Mouse (Mus musculus) liver, postnatal 0 days (tissue): Measurements from ENCODE around the gene P4ha3. TPM values are rescaled to one million over a fixed set of nuclear protein-coding genes. Genes with fewer than 3 reads are reported as not detected.
"Not testable (repeated sequence)": the region's sequence is repeated elsewhere in the genome, so short reads cannot be mapped to it uniquely, and the experiment has no call there.

ENCODE experiments used
- ATAC-seq: fragments of 200-750 bp; cut with Nextera tagmentation; 2 replicates; pipeline ENCODE4 v1.8.0; 2017; ENCODE audit warnings: mild to moderate bottlenecking, moderate library complexity
- DNase-seq: peaks from one replicate; pipeline ENCODE4 v3.0.0-alpha.2; 2016
- H3K27ac ChIP-seq: fragments of 300-500 bp; sonication (generic); 2 replicates; pipeline ENCODE4 v1.5.1; 2014; ENCODE audit warnings: antibody characterized with exemption, moderate library complexity, mild to moderate bottlenecking, low read depth
- H3K27me3 ChIP-seq: fragments of 300-500 bp; sonication (generic); 2 replicates; pipeline ENCODE4 v1.6.1; 2014; ENCODE audit warnings: low read length, control low read depth, mixed read lengths; ENCODE audit not compliant: insufficient read depth
- H3K36me3 ChIP-seq: fragments of 300-500 bp; sonication (generic); replicated peaks from 2 replicates; pipeline ENCODE4 v1.6.1; 2014; ENCODE audit warnings: mild to moderate bottlenecking, control low read depth, low read length, moderate library complexity, mixed read lengths; ENCODE audit not compliant: insufficient read depth
- H3K4me1 ChIP-seq: fragments of 300-500 bp; sonication (generic); 2 replicates; pipeline ENCODE4 v1.6.1; 2014; ENCODE audit warnings: antibody characterized with exemption, mild to moderate bottlenecking, control low read depth; ENCODE audit not compliant: insufficient read depth
- H3K4me2 ChIP-seq: fragments of 300-500 bp; sonication (generic); 2 replicates; pipeline ENCODE4 v1.6.1; 2014; ENCODE audit warnings: low read depth, mild to moderate bottlenecking, low read length, moderate library complexity, mixed read lengths
- H3K4me3 ChIP-seq: fragments of 300-500 bp; sonication (generic); 2 replicates; pipeline ENCODE4 v1.5.1; 2014; ENCODE audit warnings: low read depth, low read length
- H3K9ac ChIP-seq: fragments of 300-500 bp; sonication (generic); replicated peaks from 2 replicates; pipeline ENCODE4 v1.6.1; 2014; ENCODE audit warnings: mild to moderate bottlenecking, moderate library complexity
- H3K9me3 ChIP-seq: fragments of 300-500 bp; sonication (generic); 2 replicates; pipeline ENCODE4 v1.6.1; 2016; ENCODE audit warnings: mild to moderate bottlenecking, control low read depth, low read length, mixed read lengths
- CTCF ChIP-seq: sonication (generic); IDR thresholded peaks from 2 replicates; pipeline ENCODE4 v1.5.1; 2016; ENCODE audit warnings: antibody characterized with exemption, low read depth
- EP300 ChIP-seq: IDR thresholded peaks from 2 replicates; pipeline ENCODE4 v1.6.1; 2016; ENCODE audit warnings: antibody characterized with exemption, low read depth, mild to moderate bottlenecking
- WGBS: fragments of 180-500 bp; shearing (Covaris S2); extraction: QIAGEN DNeasy Blood & Tissue Kit; methylation state at CpG from one replicate; pipeline ENCODE4 v1.1.7; 2014; ENCODE audit not compliant: insufficient replicate concordance; 5-methylcytosine and 5-hydroxymethylcytosine counted together
- polyA plus RNA-seq: library from polyadenylated mRNA; unstranded; fragments of >200 nt; fragmentation: Nextera tagmentation; extraction: Ambion mirVana; gene quantifications from 2 replicates; pipeline ENCODE4 v1.2.1, GENCODE M21; 2015

The P4ha3 gene
- polyA plus RNA-seq, 1 experiment from 2014 or later, result 0.27 TPM

GRCm38 (mm10) chr7:100250667-100251066 is 34.7 kb upstream of the P4ha3 start:
- H3K4me2 ChIP-seq, result no peak overlapping the region
- ATAC-seq (no peak), DNase-seq (no peak)
- H3K4me1 ChIP-seq, result no peaks in the 10 kb centered on the region
- WGBS, result 88% methylated on average over 5 of the region's 5 CpGs
- H3K9ac ChIP-seq, result no peak overlapping the region
- no peak overlapping the region for H3K4me3 ChIP-seq
- TF ChIP-seq EP300, result no peak
- no peak for TF ChIP-seq CTCF
- H3K27me3 ChIP-seq, result no peaks in the 10 kb centered on the region
- no peaks in the 10 kb centered on the region for H3K9me3 ChIP-seq
- no peak overlapping the region for H3K27ac ChIP-seq
- H3K36me3 ChIP-seq, result peaks cover 8% of the 10 kb centered on the region; the same call in 1 of the 2 replicates

- Histone ChIP-seq H3K27ac (no peak overlapping the region), H3K4me1 (no peaks in the 10 kb centered on the region), H3K36me3 (no peaks in the 10 kb centered on the region), H3K4me2 (no peak overlapping the region), H3K27me3 (no peaks in the 10 kb centered on the region), H3K4me3 (no peak overlapping the region), H3K9ac (no peak overlapping the region), H3K9me3 (no peaks in the 10 kb centered on the region)
- DNase-seq (no peak), ATAC-seq (no peak)
- 83% methylated on average over 3 of the region's 3 CpGs for WGBS
- TF ChIP-seq CTCF (no peak; the same call in 1 of the 2 replicates), EP300 (no peak)
Measured at GRCm38 (mm10) chr7:100262350-100262749, 23.0 kb upstream of the P4ha3 start.

- not testable (repeated sequence) for H3K4me1 ChIP-seq, ATAC-seq
Measured at GRCm38 (mm10) chr7:100264934-100265333, 20.4 kb upstream of the P4ha3 start.

GRCm38 (mm10) chr7:100272369-100272768 is 13.0 kb upstream of the P4ha3 start:
- Histone ChIP-seq H3K4me2 (no peak overlapping the region), H3K36me3 (peaks cover 2% of the 10 kb centered on the region; the same call in 1 of the 2 replicates), H3K27me3 (no peaks in the 10 kb centered on the region), H3K9ac (no peak overlapping the region), H3K4me3 (no peak overlapping the region), H3K27ac (no peak overlapping the region), H3K4me1 (no peaks in the 10 kb centered on the region), H3K9me3 (no peaks in the 10 kb centered on the region)
- WGBS, result 91% methylated on average over 8 of the region's 8 CpGs
- no peak for DNase-seq
- TF ChIP-seq CTCF (no peak), EP300 (no peak)
- no peak for ATAC-seq

More at GRCm38 (mm10) chr7:100264934-100265333, 20.4 kb upstream of the P4ha3 start:
- not testable (repeated sequence) for H3K27me3 ChIP-seq, H3K4me3 ChIP-seq, H3K27ac ChIP-seq, H3K4me2 ChIP-seq, H3K36me3 ChIP-seq, DNase-seq, H3K9ac ChIP-seq, H3K9me3 ChIP-seq
- WGBS, result 69% methylated on average over 16 of the region's 17 CpGs

GRCm38 (mm10) chr7:100274507-100274906 is 10.8 kb upstream of the P4ha3 start:
- Histone ChIP-seq H3K4me2 (no peak overlapping the region), H3K9me3 (no peaks in the 10 kb centered on the region), H3K4me1 (no peaks in the 10 kb centered on the region), H3K4me3 (no peak overlapping the region), H3K9ac (no peak overlapping the region), H3K27me3 (no peaks in the 10 kb centered on the region), H3K36me3 (no peaks in the 10 kb centered on the region; the same call in 1 of the 2 replicates), H3K27ac (no peak overlapping the region)
- TF ChIP-seq CTCF (no peak), EP300 (peak; percentile 58; the same call in 1 of the 2 replicates)
- WGBS, result 77% methylated on average over 6 of the region's 6 CpGs
- ATAC-seq, result no peak
- no peak for DNase-seq

GRCm38 (mm10) chr7:100276397-100276796 is 8.9 kb upstream of the P4ha3 start:
- H3K27ac ChIP-seq, result no peak overlapping the region
- peak; percentile 18 for DNase-seq
- no peak for ATAC-seq

GRCm38 (mm10) chr7:100279803-100280202 is 5.5 kb upstream of the P4ha3 start:
- Histone ChIP-seq H3K9me3 (no peaks in the 10 kb centered on the region), H3K9ac (no peak overlapping the region), H3K36me3 (no peaks in the 10 kb centered on the region), H3K4me3 (no peak overlapping the region), H3K4me1 (no peaks in the 10 kb centered on the region), H3K27me3 (peaks cover 11% of the 10 kb centered on the region; the same call in 1 of the 2 replicates), H3K4me2 (no peak overlapping the region), H3K27ac (no peak overlapping the region)
- ATAC-seq (no peak), DNase-seq (peak; percentile 30)
- 3% methylated on average over 1 of the region's 1 CpGs for WGBS
- TF ChIP-seq EP300 (no peak), CTCF (peak; percentile 90)

More at GRCm38 (mm10) chr7:100276397-100276796, 8.9 kb upstream of the P4ha3 start:
- Histone ChIP-seq H3K4me2 (no peak overlapping the region), H3K36me3 (no peaks in the 10 kb centered on the region), H3K27me3 (no peaks in the 10 kb centered on the region), H3K9me3 (no peaks in the 10 kb centered on the region), H3K9ac (no peak overlapping the region), H3K4me3 (no peak overlapping the region), H3K4me1 (no peaks in the 10 kb centered on the region)
- TF ChIP-seq EP300 (no peak), CTCF (peak; percentile 59)
- 44% methylated on average over 2 of the region's 2 CpGs for WGBS
